Mouse (Mus musculus) layer of hippocampus, adult 11-12 months (tissue): Measurements from ENCODE around the gene Cnot2.
A peak's percentile ranks its signal among the peaks of the same experiment; 100 is the strongest.
"Not testable (repeated sequence)": the region's sequence is repeated elsewhere in the genome, so short reads cannot be mapped to it uniquely, and the experiment has no call there.

Source experiments
- DNase-seq: peaks from one replicate; pipeline ENCODE4 v3.0.0; 2022; ENCODE audit warnings: low spot score

Cnot2 gene

DNA sequence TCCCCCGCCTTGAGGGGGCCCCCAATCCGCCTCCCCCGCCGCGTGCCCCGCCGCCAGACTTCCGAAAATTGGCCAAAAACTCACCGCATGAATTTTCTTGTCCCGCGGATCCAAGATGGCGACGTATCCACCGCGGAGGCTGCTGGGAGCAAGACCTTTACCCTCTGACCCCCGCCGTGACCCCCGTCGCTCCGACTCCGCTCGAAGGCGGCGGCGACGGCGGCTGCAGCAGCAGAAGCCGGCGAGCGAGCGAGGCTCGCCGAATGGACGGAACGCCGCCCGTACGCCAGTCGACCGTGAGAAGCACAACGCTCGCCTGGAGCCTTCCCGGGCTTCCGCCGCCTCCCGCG, at the start of gene Cnot2:
Gene Cnot2 (minus strand): TSS at position 143 of the 350 bp plus-strand sequence.
- peak; percentile 93 for DNase-seq

DNA sequence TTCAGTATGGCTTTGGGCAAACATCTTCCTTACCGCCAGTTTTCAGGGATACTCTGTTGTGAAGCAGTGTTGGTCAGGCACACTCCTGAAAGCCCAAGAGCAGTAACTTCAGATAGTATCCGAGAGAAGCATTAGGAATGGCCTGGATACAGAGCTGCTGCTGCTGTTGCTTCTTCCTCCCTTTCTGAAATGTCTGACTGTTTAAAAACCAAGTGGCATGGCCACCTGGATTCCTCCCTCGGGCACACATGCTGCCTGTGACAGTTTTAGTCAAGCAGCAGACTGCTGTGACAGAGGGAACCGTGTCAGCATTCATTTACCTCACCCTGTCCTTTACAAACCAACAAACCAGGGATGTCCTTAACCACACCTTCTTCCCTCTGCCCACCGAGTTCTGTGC, 47.6 kb upstream of the Cnot2 start:
- DNase-seq = peak; percentile 20

GRCm38 (mm10) chr10:116626009-116626408, 44.7 kb upstream of the Cnot2 start:
- no peak for DNase-seq

GRCm38 (mm10) chr10:116613250-116613649, 31.9 kb upstream of the Cnot2 start:
- not testable (repeated sequence) for DNase-seq

GRCm38 (mm10) chr10:116604905-116605162, 23.5 kb upstream of the Cnot2 start:
- DNase-seq = no peak

DNA sequence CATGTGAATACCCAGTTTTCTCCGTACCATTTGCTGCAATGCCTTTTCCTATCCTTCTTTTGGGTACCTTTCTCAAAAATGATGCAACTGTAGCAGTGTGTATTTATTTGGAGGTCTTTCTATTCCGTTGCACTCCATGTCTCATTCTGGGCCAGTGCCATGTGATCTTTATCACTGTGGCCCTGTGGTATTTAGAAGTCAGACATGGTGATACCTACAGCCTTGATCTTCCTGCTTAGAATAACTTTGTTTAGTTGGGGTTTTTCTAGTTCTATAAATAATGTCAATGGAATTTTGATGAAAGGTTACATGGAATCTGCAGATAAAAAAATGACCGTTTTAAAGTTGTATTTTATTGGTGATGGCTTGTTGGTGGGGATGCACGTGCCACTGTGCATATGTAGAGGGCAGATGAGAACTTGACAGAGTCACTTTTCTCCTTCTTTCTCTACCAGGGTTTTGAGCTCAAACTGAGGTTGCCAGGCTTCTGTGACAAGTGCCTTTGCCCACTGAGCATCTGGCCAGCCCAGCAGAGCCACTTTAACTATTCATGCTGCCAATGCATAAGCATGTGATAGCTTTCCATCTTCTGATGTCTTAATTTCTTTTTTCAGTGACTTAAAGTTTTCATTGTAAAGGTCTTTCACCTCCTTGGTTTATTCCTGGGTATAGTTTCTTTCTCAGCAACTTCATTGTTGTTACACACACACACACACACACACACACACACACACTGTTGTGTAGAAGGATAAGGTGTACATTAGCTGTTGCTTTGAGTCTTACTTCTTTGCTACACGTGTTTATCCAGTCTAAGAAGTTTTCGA, 23.0 kb upstream of the Cnot2 start:
- no peak for DNase-seq

DNA sequence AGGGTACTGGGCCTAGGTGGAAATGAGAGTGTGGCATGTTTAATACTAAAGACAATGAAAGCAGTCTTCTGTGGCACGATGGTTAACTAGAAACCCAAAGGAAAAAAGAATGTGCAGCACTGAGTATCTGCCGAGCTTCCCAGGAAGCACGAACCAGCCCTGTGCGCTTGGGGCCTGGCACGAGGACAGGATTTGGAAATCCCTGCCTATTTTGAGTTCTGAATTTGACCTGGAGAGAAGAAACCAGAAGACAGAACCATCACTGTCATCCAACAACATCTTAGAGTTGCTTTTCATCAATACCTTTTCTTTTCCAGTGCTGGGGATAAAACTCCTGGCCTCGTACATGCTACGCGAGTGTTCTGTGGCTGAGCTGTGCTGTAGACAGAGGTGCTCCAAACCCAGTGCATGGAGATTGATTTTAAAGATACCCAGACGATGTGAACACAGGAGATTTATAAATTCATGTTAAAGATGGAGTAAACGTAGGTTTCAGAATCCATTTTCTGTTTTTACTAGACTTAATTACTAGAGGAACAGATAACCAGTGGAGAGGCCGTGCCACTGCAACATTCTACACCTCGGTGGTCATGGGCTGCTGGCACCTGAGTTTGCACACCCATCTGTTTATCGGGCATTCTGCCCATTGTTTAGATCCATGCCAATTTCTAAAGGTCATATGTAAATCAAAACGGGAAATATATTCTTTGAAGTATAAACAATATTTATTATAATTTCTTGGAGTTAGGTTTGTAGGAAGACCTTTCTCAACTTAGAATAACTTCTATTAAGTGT, 17.9 kb upstream of the Cnot2 start:
- DNase-seq = no peak

DNA sequence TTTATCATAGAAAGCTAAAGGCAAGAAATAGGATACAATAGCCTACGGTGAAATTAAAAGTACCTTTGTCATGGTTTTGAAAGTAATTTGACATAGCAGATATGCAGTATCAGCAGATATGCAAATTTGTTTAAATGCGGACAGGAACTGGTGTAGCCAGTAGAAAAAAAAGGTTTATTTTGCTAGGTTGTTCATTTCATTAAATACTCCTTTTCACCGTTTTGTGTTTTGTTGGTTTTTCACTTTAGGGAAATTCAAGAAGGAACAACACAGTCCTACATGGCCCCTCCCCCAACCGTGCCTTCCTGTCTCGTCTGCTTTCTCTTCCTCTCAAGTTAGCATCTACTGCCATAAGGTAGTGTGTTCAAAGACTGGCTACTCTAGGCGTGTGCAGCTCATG, 1.4 kb upstream of the Cnot2 start:
- DNase-seq = peak; percentile 61

DNA sequence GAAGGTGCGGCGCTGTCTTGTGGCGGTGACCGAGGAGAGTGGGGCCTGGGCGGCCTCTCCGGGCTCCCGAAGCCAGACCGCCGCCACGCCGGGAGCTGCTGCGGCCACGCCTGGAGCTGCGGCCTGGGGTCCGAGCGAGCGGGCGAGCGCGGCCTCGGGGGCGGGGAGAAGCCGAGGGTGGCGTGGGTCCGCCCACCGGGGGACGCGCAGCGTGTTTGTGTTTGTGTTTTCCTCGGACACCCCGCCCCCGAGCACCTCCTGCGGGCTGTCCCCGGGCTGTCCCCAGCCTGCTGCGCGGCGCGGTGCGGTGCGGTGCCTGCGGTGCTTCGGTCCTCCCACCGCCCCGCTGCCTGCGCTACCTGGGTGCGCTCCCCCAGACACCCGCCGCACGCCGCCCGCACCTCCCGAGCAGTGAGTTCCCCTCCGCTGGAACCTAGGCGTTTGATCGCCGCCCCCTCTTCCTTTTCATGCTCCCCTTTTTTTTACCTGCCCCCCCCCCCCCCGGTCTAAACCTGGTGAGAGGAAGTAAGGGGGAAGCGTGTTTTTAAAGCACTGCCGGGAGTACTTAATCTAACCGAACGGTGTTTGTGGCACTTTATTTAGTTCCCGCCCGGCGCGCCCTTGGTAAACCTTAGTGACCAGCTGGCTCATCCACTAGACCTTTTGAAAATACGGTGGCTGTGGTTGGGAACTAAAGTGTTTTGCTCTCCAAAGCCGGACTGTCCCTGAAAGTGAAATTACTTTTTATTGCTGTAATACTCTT, 589 bp upstream of the Cnot2 start:
- peak; percentile 59 for DNase-seq

GRCm38 (mm10) chr10:116580591-116581358, 536 bp downstream of the Cnot2 start:
- peak; percentile 40 for DNase-seq

DNA sequence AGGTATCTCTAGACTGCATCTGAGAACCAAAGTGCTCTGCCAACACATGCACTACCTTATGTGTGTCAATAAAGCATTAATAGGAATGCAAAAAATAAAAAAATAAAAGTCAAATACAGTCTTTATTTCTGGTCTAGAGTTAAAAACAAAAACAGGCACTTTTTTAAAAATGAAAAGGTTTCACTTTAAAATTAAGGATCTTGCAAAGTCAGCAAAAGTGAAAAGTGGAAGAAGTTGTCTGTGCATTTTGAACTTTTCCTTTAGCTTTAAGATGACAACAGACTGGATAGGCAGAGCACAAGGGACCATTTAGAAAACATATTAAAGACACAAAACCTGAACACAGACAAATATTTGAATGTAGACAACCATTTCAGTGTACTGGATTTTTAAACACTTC, 1.8 kb downstream of the Cnot2 start:
- DNase-seq = no peak

DNA sequence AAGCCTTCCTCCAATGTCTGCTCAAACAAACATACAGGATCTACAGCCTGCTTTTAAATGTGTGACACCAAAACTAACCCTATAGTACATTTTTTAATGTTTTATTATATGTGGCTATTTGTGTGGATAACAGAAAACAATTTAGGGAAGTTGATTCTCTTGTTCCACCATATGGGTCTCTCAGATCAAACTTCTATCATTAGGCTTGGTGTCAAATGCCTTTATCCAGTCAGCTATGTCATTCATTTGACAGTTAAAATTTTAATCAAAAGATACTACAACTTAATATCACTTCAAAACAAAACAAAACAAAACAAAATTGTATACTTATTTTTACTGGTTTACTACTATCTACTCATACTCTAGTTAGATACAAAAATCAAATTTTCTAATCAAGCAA, 2.9 kb downstream of the Cnot2 start:
- DNase-seq = no peak

- DNase-seq = no peak
Measured at GRCm38 (mm10) chr10:116577181-116577580, 4.1 kb downstream of the Cnot2 start.

DNA sequence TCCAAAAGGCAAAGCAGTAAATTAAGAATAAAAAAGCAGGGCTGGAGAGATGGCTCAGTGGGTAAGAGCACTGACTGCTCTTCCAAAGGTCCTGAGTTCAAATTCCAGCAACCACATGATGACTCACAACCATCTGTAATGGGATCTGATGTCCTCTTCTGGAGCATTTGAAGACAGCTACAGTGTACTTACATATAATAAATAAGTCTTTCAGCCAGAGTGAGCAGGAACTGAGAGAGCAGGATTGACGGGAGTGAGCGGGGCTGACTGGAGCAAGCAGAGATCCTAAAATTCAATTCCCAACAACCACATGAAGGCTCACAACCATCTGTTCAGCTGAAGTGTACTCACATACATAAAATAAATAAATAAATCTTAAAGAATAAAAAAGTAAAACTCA, 5.2 kb downstream of the Cnot2 start:
- DNase-seq = not testable (repeated sequence)

- no peak for DNase-seq
Measured at GRCm38 (mm10) chr10:116570526-116570925, 10.8 kb downstream of the Cnot2 start.

DNA sequence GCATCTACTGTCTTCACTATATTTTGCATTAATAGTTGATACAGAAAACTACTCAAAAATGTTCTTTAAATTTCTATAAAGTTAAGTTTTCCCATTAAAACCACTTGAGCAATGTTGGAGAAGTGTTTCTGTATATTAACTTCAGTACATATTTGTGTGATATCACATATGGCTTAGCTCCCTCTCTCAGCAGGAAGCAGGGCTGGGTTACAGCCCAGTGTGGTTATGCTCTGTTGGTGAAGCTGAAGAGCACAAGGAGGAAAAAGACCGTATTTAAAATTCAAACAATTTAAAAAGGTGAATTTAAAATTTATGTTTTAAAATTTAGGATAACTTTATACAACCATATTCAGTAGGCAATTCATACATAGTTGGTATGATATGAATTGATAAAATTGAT, 12.8 kb downstream of the Cnot2 start:
- DNase-seq = no peak

GRCm38 (mm10) chr10:116567491-116568405, 13.6 kb downstream of the Cnot2 start:
- DNase-seq = no peak

GRCm38 (mm10) chr10:116566492-116566891, 14.8 kb downstream of the Cnot2 start:
- not testable (repeated sequence) for DNase-seq

GRCm38 (mm10) chr10:116564828-116565602, 16.3 kb downstream of the Cnot2 start:
- DNase-seq = no peak
